ENCODE assay signal across 8 mouse cellular contexts in the genomic region with DNA sequence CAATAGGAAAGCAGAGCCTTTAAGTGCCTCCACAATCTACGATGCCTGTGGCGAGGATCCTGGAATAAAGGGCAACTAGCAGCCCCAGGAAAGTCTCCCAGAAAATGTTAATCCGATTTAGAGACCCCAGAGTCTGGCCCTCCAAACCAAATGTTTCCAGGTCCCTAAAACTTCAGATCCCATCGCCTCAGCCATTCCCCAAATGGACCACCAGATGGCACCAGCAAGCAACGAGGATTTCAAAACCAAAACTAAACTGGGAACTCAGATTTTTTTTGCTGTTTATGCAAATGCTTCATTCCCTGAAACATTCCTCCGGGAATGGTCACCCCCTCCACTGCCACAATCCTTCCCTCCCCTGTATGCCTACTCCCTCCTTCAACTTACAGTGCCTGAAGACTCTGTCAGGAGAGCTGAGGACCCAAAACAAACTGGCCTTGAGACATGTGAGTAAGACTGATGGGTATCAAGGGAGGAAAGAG. TPM values are rescaled to one million over a fixed set of nuclear protein-coding genes. Genes with fewer than 3 reads are reported as not detected.
DNase-seq lines count a peak whose midpoint lies in the region; ATAC-seq lines count a peak whose summit lies in the region.

Gene C1ra (plus strand): TSS at position 51 of the 482 bp plus-strand sequence.

- no peaks in the 10 kb centered on the region for H3K9me3 ChIP-seq in embryonic facial prominence, embryonic 12.5 days
- no peaks in the 10 kb centered on the region for H3K9me3 ChIP-seq in heart, embryonic 13.5 days
- H3K9me3 ChIP-seq in kidney, embryonic 16.5 days (ENCODE audit: low read length): no peaks in the 10 kb centered on the region
- no peaks in the 10 kb centered on the region for H3K9me3 ChIP-seq in liver, embryonic 12.5 days (replicated peaks)
- H3K9me3 ChIP-seq in stomach, embryonic 16.5 days (replicated peaks; ENCODE audit: control insufficient read depth, low read length): no peaks in the 10 kb centered on the region

- no peak within 1 kb of the TSS for H3K9ac ChIP-seq in embryonic facial prominence, embryonic 12.5 days
- H3K9ac ChIP-seq in heart, embryonic 13.5 days: peak within 1 kb of the TSS; percentile 69; the same call in 1 of the 2 replicates
- peak within 1 kb of the TSS; percentile 61 for H3K9ac ChIP-seq in kidney, embryonic 16.5 days (replicated peaks; ENCODE audit: low read length)
- no peak within 1 kb of the TSS for H3K9ac ChIP-seq in liver, embryonic 12.5 days
- H3K9ac ChIP-seq in stomach, embryonic 16.5 days (ENCODE audit: low read length): peak within 1 kb of the TSS; percentile 66

- peak; percentile 69 for DNase-seq in 416B (ENCODE audit: low read depth)
- peak; percentile 76 for DNase-seq in adrenal gland, postnatal 10 days
- DNase-seq in naive thymus-derived CD4-positive, alpha-beta T cell, adult 2 months (ENCODE audit: low read depth): peak; percentile 63

- ATAC-seq in embryonic facial prominence, embryonic 12.5 days (ENCODE audit: insufficient number of reproducible peaks, insufficient read depth, low FRiP score, low TSS enrichment): no peak
- ATAC-seq in heart, embryonic 13.5 days (ENCODE audit: extremely low read depth, insufficient number of reproducible peaks, low FRiP score, low TSS enrichment): no peak
- ATAC-seq in kidney, embryonic 16.5 days (ENCODE audit: low FRiP score, low TSS enrichment): peak; percentile 55; the same call in 1 of the 2 replicates
- ATAC-seq in liver, embryonic 12.5 days: no peak
- ATAC-seq in stomach, embryonic 16.5 days (ENCODE audit: insufficient read depth, low FRiP score): no peak

- H3K27me3 ChIP-seq in embryonic facial prominence, embryonic 12.5 days: no peaks in the 10 kb centered on the region
- H3K27me3 ChIP-seq in heart, embryonic 13.5 days (replicated peaks): no peaks in the 10 kb centered on the region
- no peaks in the 10 kb centered on the region for H3K27me3 ChIP-seq in kidney, embryonic 16.5 days (ENCODE audit: insufficient read depth, low read length)
- H3K27me3 ChIP-seq in liver, embryonic 12.5 days (replicated peaks): no peaks in the 10 kb centered on the region
- no peaks in the 10 kb centered on the region for H3K27me3 ChIP-seq in stomach, embryonic 16.5 days (ENCODE audit: control insufficient read depth, insufficient read depth, low read length)

- peak within 1 kb of the TSS; percentile 40 for H3K4me2 ChIP-seq in embryonic facial prominence, embryonic 12.5 days (replicated peaks)
- peak within 1 kb of the TSS; percentile 70 for H3K4me2 ChIP-seq in heart, embryonic 13.5 days
- peak within 1 kb of the TSS; percentile 55 for H3K4me2 ChIP-seq in kidney, embryonic 16.5 days (replicated peaks; ENCODE audit: low read depth, low read length)
- peak within 1 kb of the TSS; percentile 45 for H3K4me2 ChIP-seq in liver, embryonic 12.5 days
- H3K4me2 ChIP-seq in stomach, embryonic 16.5 days (ENCODE audit: low read depth, low read length): peak within 1 kb of the TSS; percentile 62

- H3K4me3 ChIP-seq in embryonic facial prominence, embryonic 12.5 days: no peak within 1 kb of the TSS
- H3K4me3 ChIP-seq in heart, embryonic 13.5 days: peak within 1 kb of the TSS; percentile 40
- peak within 1 kb of the TSS; percentile 39 for H3K4me3 ChIP-seq in kidney, embryonic 16.5 days (ENCODE audit: low read length)
- H3K4me3 ChIP-seq in liver, embryonic 12.5 days: peak within 1 kb of the TSS; percentile 5; the same call in 1 of the 2 replicates
- peak within 1 kb of the TSS; percentile 38 for H3K4me3 ChIP-seq in stomach, embryonic 16.5 days (replicated peaks; ENCODE audit: low read length)

- H3K36me3 ChIP-seq in embryonic facial prominence, embryonic 12.5 days: no peaks in the 10 kb centered on the region
- H3K36me3 ChIP-seq in heart, embryonic 13.5 days: no peaks in the 10 kb centered on the region
- H3K36me3 ChIP-seq in kidney, embryonic 16.5 days (ENCODE audit: insufficient read depth, low read length): no peaks in the 10 kb centered on the region
- H3K36me3 ChIP-seq in liver, embryonic 12.5 days: no peaks in the 10 kb centered on the region
- H3K36me3 ChIP-seq in stomach, embryonic 16.5 days (ENCODE audit: control insufficient read depth, insufficient read depth, low read length): no peaks in the 10 kb centered on the region

- 6% methylated on average over 6 of the region's 6 CpGs for WGBS in embryonic facial prominence, embryonic 12.5 days
- 2% methylated on average over 6 of the region's 6 CpGs for whole genome bisulfite sequencing in heart, embryonic 13.5 days
- WGBS in kidney, embryonic 16.5 days: 10% methylated on average over 6 of the region's 6 CpGs
- WGBS in liver, embryonic 12.5 days (ENCODE audit: insufficient replicate concordance): 5% methylated on average over 6 of the region's 6 CpGs
- WGBS in stomach, embryonic 16.5 days: 6% methylated on average over 6 of the region's 6 CpGs

- 0 out of 2 replicates have a peak, but pooled peaks cover 3% of the 10 kb centered on the region for H3K4me1 ChIP-seq in embryonic facial prominence, embryonic 12.5 days
- no peaks in the 10 kb centered on the region for H3K4me1 ChIP-seq in heart, embryonic 13.5 days
- no peaks in the 10 kb centered on the region for H3K4me1 ChIP-seq in kidney, embryonic 16.5 days (ENCODE audit: insufficient read depth, low read length)
- no peaks in the 10 kb centered on the region for H3K4me1 ChIP-seq in liver, embryonic 12.5 days
- H3K4me1 ChIP-seq in stomach, embryonic 16.5 days (ENCODE audit: control insufficient read depth, insufficient read depth, low read length): no peaks in the 10 kb centered on the region

- H3K27ac ChIP-seq in embryonic facial prominence, embryonic 12.5 days: no peak within 1 kb of the TSS
- H3K27ac ChIP-seq in heart, embryonic 13.5 days (replicated peaks): no peak within 1 kb of the TSS
- H3K27ac ChIP-seq in kidney, embryonic 16.5 days (ENCODE audit: low read length): no peak within 1 kb of the TSS
- no peak within 1 kb of the TSS for H3K27ac ChIP-seq in liver, embryonic 12.5 days
- no peak within 1 kb of the TSS for H3K27ac ChIP-seq in stomach, embryonic 16.5 days (ENCODE audit: low read length)

RNA-seq across cellular contexts. Expression of gene C1ra, which starts in this region (rescaled TPM):
- total RNA-seq in adrenal gland, postnatal 10 days (2021): 10 to 100 TPM; 40.4 to 51.1 TPM
- polyA plus RNA-seq in embryonic facial prominence, embryonic 12.5 days (2016; fragmentation: Nextera tagmentation; extraction: Ambion mirVana): 0.55 and 0.57 TPM in 2 replicates
- polyA plus RNA-seq in heart, embryonic 13.5 days (2015; fragmentation: Nextera tagmentation; extraction: Ambion mirVana): 0.40 and 0.68 TPM in 2 replicates
- 11.7 and 13.9 TPM in 2 replicates for polyA plus RNA-seq in kidney, embryonic 16.5 days (2015; fragmentation: Nextera tagmentation; extraction: Ambion mirVana)
- 4.5 and 4.6 TPM in 2 replicates for polyA plus RNA-seq in liver, embryonic 12.5 days (2016; fragmentation: Nextera tagmentation; extraction: Ambion mirVana)
- polyA plus RNA-seq in stomach, embryonic 16.5 days (2015; fragmentation: Nextera tagmentation; extraction: Ambion mirVana): 9.4 TPM in 2 replicates

Comparison
In these comparisons a context has a peak if more than half of its experiments do, and no peak if none do; other contexts are left out.
1. H3K9ac ChIP-seq: peak in heart, embryonic 13.5 days (single experiment), kidney, embryonic 16.5 days (single experiment) and stomach, embryonic 16.5 days (single experiment); none in embryonic facial prominence, embryonic 12.5 days (single experiment) and liver, embryonic 12.5 days (single experiment).
2. Peak in every context shown above with its lines, with median percentiles within 50 percentile points of each other: DNase-seq and H3K4me2 ChIP-seq.